8 mouse cellular contexts compared by ENCODE assay signal in the genomic region with DNA sequence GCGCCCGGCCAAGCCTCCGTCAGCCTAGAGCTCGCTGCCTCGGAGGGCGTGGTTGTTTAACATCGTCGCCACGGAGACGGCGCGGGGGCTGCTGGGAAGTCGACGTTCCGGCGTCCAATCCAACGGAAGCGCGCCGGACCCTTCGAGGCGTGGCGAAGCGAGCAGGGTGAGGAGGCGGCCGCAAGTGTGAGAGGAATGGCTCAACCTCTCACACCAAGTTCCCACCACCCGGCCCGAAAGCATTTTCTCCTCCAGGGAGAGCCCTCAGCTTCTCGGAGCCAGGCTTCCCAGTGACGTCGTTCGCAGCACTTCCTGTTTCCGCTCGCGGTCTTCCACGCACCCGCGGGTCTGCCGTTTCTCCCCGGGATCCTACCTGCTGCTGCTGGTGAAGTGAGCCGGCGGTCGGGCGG. TPM values are rescaled to one million over a fixed set of nuclear protein-coding genes. Genes with fewer than 3 reads are reported as not detected.
DNase-seq lines count a peak whose midpoint lies in the region; ATAC-seq lines count a peak whose summit lies in the region.

A gene (plus strand): TSS at position 175 of the 410 bp plus-strand sequence.
A gene (minus strand): TSS at position 307 of the 410 bp plus-strand sequence.

- ATAC-seq in inflammation-experienced regulatory T-cells, adult 6 months = peak; percentile 99
- ATAC-seq in megakaryocyte-erythroid progenitor cell, adult 5-6 weeks (replicated peaks; ENCODE audit: low FRiP score, low TSS enrichment, poor library complexity, severe bottlenecking) = peak; percentile 99

- intact Hi-C loops in gastrocnemius, postnatal 14 days (cut with DNase I; ENCODE audit: low total_unique reads) = no loop called here
- intact Hi-C loops in left cerebral cortex, postnatal 10 days (cut with DNase I) = no loop called here

- peak; percentile 94 to 97 for DNase-seq in adrenal gland, adult (ENCODE audit: inconsistent age in 2 of 2, low spot score in 1 of 2)
- peak; percentile 97 for DNase-seq in embryo, embryonic 10.5 days (ENCODE audit: low spot score)
- DNase-seq in gastrocnemius, postnatal 14 days = peak; percentile 94
- DNase-seq in left cerebral cortex, postnatal 10 days (ENCODE audit: extremely low spot score in 1 of 2, low spot score in 2 of 2) = peak; percentile 86 to 95
- peak; percentile 92 for DNase-seq in right cerebral cortex, postnatal 25 days
- peak; percentile 89 to 96 for DNase-seq in urinary bladder, postnatal 4 days (ENCODE audit: low spot score in 2 of 2)

RNA-seq across cellular contexts. Expression of the first gene that starts in this region (rescaled TPM):
- total RNA-seq in gastrocnemius, postnatal 14 days (2021) = 1 to 10 TPM; 2.6 to 2.8 TPM
- 10 to 100 TPM; 16.1 to 19.0 (median 17.7) TPM for polyA plus RNA-seq in inflammation-experienced regulatory T-cells, adult 6 months (2017; shearing (Covaris generic))
- total RNA-seq in left cerebral cortex, postnatal 10 days (2021) = 10 to 100 TPM in 1 of 2 experiments, 1 to 10 TPM in 1; 8.9 to 11.7 TPM
- total RNA-seq in megakaryocyte-erythroid progenitor cell, adult 5-6 weeks (2014; fragmentation: Nextera tagmentation) = 17.1 and 32.3 TPM in 2 replicates
- 13.0 and 17.4 TPM in 2 replicates for total RNA-seq in megakaryocyte-erythroid progenitor cell, adult 5-6 weeks (2017)

RNA-seq across cellular contexts. Expression of the second gene that starts in this region (rescaled TPM):
- total RNA-seq in gastrocnemius, postnatal 14 days (2021) = under 1 TPM in 1 of 2 experiments, not detected in 1; 0.24 TPM
- not detected for polyA plus RNA-seq in inflammation-experienced regulatory T-cells, adult 6 months (2017; shearing (Covaris generic))
- total RNA-seq in left cerebral cortex, postnatal 10 days (2021) = 1 to 10 TPM; 1.6 to 1.7 TPM
- total RNA-seq in megakaryocyte-erythroid progenitor cell, adult 5-6 weeks (2014; fragmentation: Nextera tagmentation) = not detected in 2 replicates
- total RNA-seq in megakaryocyte-erythroid progenitor cell, adult 5-6 weeks (2017) = not detected in 2 replicates

Comparison
In these comparisons a context has a peak if more than half of its experiments do, and no peak if none do; other contexts are left out.
1. Peak in every context shown above with its lines: DNase-seq and ATAC-seq.